8 mouse cellular contexts compared by ENCODE assay signal in the genomic region with DNA sequence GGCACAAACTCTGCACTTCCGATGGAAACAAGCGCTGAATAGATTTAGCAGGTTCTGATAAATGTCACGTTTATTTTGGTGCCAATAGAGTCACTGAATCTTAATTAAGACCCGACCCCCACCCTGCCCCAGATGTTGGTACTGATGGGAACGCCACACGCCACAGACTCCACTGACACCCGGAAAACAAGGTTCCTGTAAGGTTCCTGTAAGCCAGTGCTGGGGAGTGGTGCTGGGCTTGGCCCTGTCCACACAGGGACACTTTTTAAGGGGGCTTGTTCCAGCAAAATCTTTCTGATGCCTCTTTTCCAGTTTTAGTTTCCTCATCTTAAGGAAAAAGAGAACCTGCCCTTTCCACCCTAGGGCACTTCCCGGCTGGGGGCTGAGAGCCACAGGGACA.
DNase-seq lines count a peak whose midpoint lies in the region; ATAC-seq and TF ChIP-seq lines count a peak whose summit lies in the region.

No protein-coding gene starts in this region.

- H3K9ac ChIP-seq in kidney, embryonic 16.5 days (replicated peaks; ENCODE audit: low read length): peak overlapping the region; percentile 66; the same call in 1 of the 2 replicates
- H3K9ac ChIP-seq in forebrain, embryonic 13.5 days: no peak overlapping the region; the same call in 1 of the 2 replicates
- no peak overlapping the region for H3K9ac ChIP-seq in intestine, postnatal 0 days (ENCODE audit: low read depth, low read length)
- H3K9ac ChIP-seq in neural tube, embryonic 14.5 days (replicated peaks; ENCODE audit: low read depth, low read length): no peak overlapping the region

- peak overlapping the region; percentile 90 for H3K27ac ChIP-seq in kidney, embryonic 16.5 days (ENCODE audit: low read length)
- peak overlapping the region; percentile 62; the same call in 1 of the 2 replicates for H3K27ac ChIP-seq in forebrain, embryonic 13.5 days
- peak overlapping the region; percentile 23; the same call in 1 of the 2 replicates for H3K27ac ChIP-seq in intestine, postnatal 0 days (ENCODE audit: low read depth, low read length)
- H3K27ac ChIP-seq in neural tube, embryonic 14.5 days (ENCODE audit: low read depth, low read length): no peak overlapping the region; the same call in 1 of the 2 replicates

- peaks cover 25% of the 10 kb centered on the region for H3K4me1 ChIP-seq in kidney, embryonic 16.5 days (ENCODE audit: insufficient read depth, low read length)
- H3K4me1 ChIP-seq in forebrain, embryonic 13.5 days: peaks cover 17% of the 10 kb centered on the region
- no peaks in the 10 kb centered on the region for H3K4me1 ChIP-seq in intestine, postnatal 0 days (replicated peaks; ENCODE audit: control insufficient read depth, insufficient read depth, low read length)
- H3K4me1 ChIP-seq in neural tube, embryonic 14.5 days (ENCODE audit: control insufficient read depth, insufficient read depth, low read length): peaks cover 8% of the 10 kb centered on the region

- peak; percentile 57 for ATAC-seq in kidney, embryonic 16.5 days (ENCODE audit: low FRiP score, low TSS enrichment)
- peak; percentile 64 for ATAC-seq in forebrain, embryonic 13.5 days
- no peak for ATAC-seq in intestine, postnatal 0 days
- peak; percentile 33; the same call in 1 of the 2 replicates for ATAC-seq in neural tube, embryonic 14.5 days (ENCODE audit: low read depth)

- peak overlapping the region; percentile 65 for H3K4me2 ChIP-seq in kidney, embryonic 16.5 days (replicated peaks; ENCODE audit: low read depth, low read length)
- H3K4me2 ChIP-seq in forebrain, embryonic 13.5 days: peak overlapping the region; percentile 70
- H3K4me2 ChIP-seq in intestine, postnatal 0 days (replicated peaks; ENCODE audit: low read depth): peak overlapping the region; percentile 60
- H3K4me2 ChIP-seq in neural tube, embryonic 14.5 days (ENCODE audit: low read depth, low read length): peak overlapping the region; percentile 60

- no peaks in the 10 kb centered on the region for H3K36me3 ChIP-seq in kidney, embryonic 16.5 days (ENCODE audit: insufficient read depth, low read length)
- H3K36me3 ChIP-seq in forebrain, embryonic 13.5 days (ENCODE audit: poor library complexity, severe bottlenecking): no peaks in the 10 kb centered on the region
- H3K36me3 ChIP-seq in intestine, postnatal 0 days (ENCODE audit: control insufficient read depth, insufficient read depth): no peaks in the 10 kb centered on the region
- no peaks in the 10 kb centered on the region for H3K36me3 ChIP-seq in neural tube, embryonic 14.5 days (ENCODE audit: control insufficient read depth, insufficient read depth, low read length)

- H3K9me3 ChIP-seq in kidney, embryonic 16.5 days (ENCODE audit: low read length): no peaks in the 10 kb centered on the region
- no peaks in the 10 kb centered on the region for H3K9me3 ChIP-seq in forebrain, embryonic 13.5 days (replicated peaks)
- no peaks in the 10 kb centered on the region for H3K9me3 ChIP-seq in intestine, postnatal 0 days (ENCODE audit: control insufficient read depth)
- no peaks in the 10 kb centered on the region for H3K9me3 ChIP-seq in neural tube, embryonic 14.5 days (ENCODE audit: control insufficient read depth, low read length)

- no peak for DNase-seq in kidney, postnatal 14 days
- no peak for DNase-seq in ovary, postnatal 10 days (ENCODE audit: low spot score)
- no peak for DNase-seq in natural killer cell, adult 2 months (ENCODE audit: low spot score in 2 of 2)
- no peak for DNase-seq in retina, embryonic 14.5 days (ENCODE audit: low spot score)

- H3K27me3 ChIP-seq in kidney, embryonic 16.5 days (ENCODE audit: insufficient read depth, low read length): 0 out of 2 replicates have a peak, but pooled peaks cover 2% of the 10 kb centered on the region
- H3K27me3 ChIP-seq in forebrain, embryonic 13.5 days: no peaks in the 10 kb centered on the region; the same call in 1 of the 2 replicates
- no peaks in the 10 kb centered on the region for H3K27me3 ChIP-seq in intestine, postnatal 0 days (replicated peaks; ENCODE audit: control insufficient read depth, insufficient read depth, low read length)
- H3K27me3 ChIP-seq in neural tube, embryonic 14.5 days (ENCODE audit: control insufficient read depth, insufficient read depth, low read length): no peaks in the 10 kb centered on the region

- TF ChIP-seq CTCF in intestine, postnatal 0 days (IDR thresholded peaks at IDR 0.05; ENCODE audit: low read depth): no peak

- 20% methylated on average over 8 of the region's 8 CpGs for WGBS in kidney, embryonic 16.5 days
- WGBS in forebrain, embryonic 13.5 days: 7% methylated on average over 8 of the region's 8 CpGs
- WGBS in intestine, postnatal 0 days: 23% methylated on average over 8 of the region's 8 CpGs
- 9% methylated on average over 8 of the region's 8 CpGs for WGBS in neural tube, embryonic 14.5 days

- H3K4me3 ChIP-seq in kidney, embryonic 16.5 days (ENCODE audit: low read length): peak overlapping the region; percentile 47
- H3K4me3 ChIP-seq in forebrain, embryonic 13.5 days: no peak overlapping the region
- no peak overlapping the region; the same call in 1 of the 2 replicates for H3K4me3 ChIP-seq in intestine, postnatal 0 days (ENCODE audit: low read depth, low read length)
- no peak overlapping the region for H3K4me3 ChIP-seq in neural tube, embryonic 14.5 days (ENCODE audit: low read depth, low read length)
